Mouse (Mus musculus) megakaryocyte, embryonic 14.5 days (primary cell): ENCODE results near the gene Popdc3.

Experiments used
- FLI1 ChIP-seq: IDR thresholded peaks from 2 replicates; pipeline ENCODE4 v1.6.1; 2012; ENCODE audit warnings: low read length, inconsistent platforms, mixed read lengths
- GATA1 ChIP-seq: IDR thresholded peaks from 3 replicates; pipeline ENCODE4 v1.6.1; 2012; ENCODE audit warnings: mixed read lengths, low read length, inconsistent platforms, borderline replicate concordance

DNA sequence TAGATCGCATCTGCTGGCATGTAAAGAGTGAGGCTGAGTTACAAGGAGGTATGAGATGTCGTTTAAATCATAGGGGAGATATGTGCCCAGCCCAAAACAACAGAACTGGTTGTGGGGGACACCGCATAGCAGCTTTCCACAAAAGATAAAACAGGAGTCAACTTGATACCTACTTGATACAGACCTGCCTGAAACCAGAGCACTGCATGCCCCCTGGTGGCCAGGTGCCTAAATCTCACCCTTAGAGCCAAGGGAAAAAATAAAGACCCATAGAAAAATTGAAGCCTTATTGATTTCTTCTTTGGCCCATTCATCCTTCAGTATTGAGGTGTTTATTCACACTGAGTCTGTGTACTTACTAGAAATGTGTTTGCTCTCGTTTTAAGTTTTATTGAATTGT, 45.5 kb upstream of the Popdc3 start:
- TF ChIP-seq FLI1 (no peak), GATA1 (no peak)
